Mouse (Mus musculus) bone marrow macrophage, adult 2 months (primary cell): ENCODE data around the gene Cd101.

Source experiments
- CTCF ChIP-seq: IDR thresholded peaks from 2 replicates; pipeline ENCODE4 v1.5.1; 2012; ENCODE audit warnings: low read depth, mild to moderate bottlenecking, low read length, moderate library complexity
- POLR2A ChIP-seq: IDR thresholded peaks from 2 replicates; pipeline ENCODE4 v1.6.1; 2012; ENCODE audit warnings: mild to moderate bottlenecking, low read depth, low read length, borderline replicate concordance

DNA sequence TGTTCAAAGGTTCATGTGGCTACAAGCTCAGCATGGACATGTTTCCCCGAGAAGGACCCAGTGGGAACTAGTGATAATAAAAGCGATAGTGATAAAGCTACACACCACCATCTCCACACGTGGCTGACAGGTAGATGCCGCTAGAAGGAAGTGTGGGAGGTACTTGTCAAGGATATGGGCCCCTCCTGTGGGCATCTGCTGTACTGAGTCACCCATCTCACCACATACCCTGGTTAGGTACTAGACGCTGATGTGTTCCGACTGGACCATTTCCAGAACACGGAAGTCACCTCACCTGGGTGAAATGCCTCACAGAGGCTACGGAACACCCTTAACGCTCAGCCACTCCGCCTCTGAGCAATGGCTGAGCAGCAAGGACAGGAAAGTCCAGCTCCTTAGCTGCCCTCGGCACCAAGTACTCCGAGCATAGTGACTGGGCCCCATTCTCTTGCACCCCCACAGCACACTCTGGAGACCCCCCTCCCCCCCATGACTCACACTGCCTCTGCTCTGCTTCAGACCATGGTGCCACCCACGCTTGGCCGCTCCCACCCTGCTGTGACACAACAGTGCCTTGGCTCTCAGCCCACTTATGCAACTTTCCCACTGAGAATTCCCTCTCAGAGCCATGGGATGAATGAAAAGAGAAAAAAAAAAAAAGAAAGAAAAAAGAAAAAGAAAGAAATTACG lies 18.4 kb upstream of the Cd101 start:
- TF ChIP-seq CTCF, result no peak
- no peak for TF ChIP-seq POLR2A
